Mouse (Mus musculus): Measurements from ENCODE around the gene Rgs13.

DNA sequence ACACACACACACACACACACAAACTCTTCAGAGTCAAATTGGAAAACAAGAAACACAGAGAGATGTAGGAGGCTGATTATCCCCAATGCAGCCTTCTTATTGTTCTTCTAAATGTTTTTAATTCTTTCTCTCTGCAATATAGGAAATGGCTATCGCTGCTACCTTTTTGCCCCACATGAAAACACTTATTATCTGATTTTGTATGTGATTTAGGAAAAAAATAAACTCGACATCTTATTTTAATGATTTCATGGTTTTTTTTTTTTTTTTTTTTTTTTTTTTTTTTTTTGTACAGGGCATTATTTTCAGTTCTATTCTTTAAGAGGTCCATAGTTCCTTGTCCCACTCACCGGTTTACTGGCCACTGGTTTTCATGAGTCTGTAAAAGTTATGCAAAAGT lies 27.2 kb downstream of the Rgs13 start:
- no peak for TF ChIP-seq POLR2A (IDR thresholded peaks at IDR 0.05; ENCODE audit: control insufficient read depth, low read depth, low read length)
- no peak for TF ChIP-seq CTCF (IDR thresholded peaks at IDR 0.05; ENCODE audit: control insufficient read depth, insufficient read depth, insufficient replicate concordance, low read depth, low read length)

Data from testis, adult 2 months (tissue).